Mouse (Mus musculus) G1E (cell line): ENCODE data around the gene 1190007I07Rik.

Experiments used
- CTCF ChIP-seq: IDR thresholded peaks from 2 replicates; pipeline ENCODE4 v1.5.1; 2012; ENCODE audit warnings: low read depth, low read length, inconsistent platforms, mixed read lengths
- GATA1 ChIP-seq: IDR thresholded peaks from 2 replicates; pipeline ENCODE4 v1.6.1; 2012; ENCODE audit warnings: borderline replicate concordance, low read length, inconsistent platforms, mixed read lengths
- GATA2 ChIP-seq: IDR thresholded peaks from 2 replicates; pipeline ENCODE4 v1.6.1; 2012; ENCODE audit warnings: low read depth, low read length, inconsistent platforms, borderline replicate concordance
- POLR2AphosphoS5 ChIP-seq: IDR thresholded peaks from 2 replicates; pipeline ENCODE4 v1.6.1; 2012; ENCODE audit warnings: low read depth, low read length, inconsistent platforms; ENCODE audit not compliant: insufficient replicate concordance
- TAL1 ChIP-seq: conservative IDR thresholded peaks from 2 replicates; pipeline ENCODE4 v1.6.1; 2012; ENCODE audit warnings: low read depth, low read length, inconsistent platforms, mixed read lengths

DNA sequence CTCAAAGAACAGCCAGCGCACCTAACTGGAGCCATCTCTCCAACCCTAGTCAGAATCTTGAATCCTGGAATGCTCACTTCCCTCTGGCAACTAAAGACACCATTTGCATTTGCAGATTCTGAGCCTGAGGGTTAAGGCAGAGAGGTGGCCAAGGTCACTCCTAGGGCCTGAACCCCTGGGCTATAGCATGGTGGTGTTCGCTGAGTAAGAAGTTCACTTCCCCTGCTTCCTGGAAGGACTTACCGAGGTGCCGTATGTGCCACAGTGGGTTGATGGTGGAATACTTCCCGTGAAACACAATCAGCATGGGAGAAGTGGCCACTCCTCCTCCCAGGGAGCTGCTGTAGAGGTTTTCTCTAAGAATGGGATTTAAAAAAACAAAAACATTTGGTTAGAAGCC, 29.6 kb upstream of the 1190007I07Rik start:
- TF ChIP-seq CTCF (no peak), TAL1 (no peak), GATA1 (no peak), POLR2AphosphoS5 (no peak), GATA2 (no peak)
